Mouse (Mus musculus) midbrain, embryonic 16.5 days (tissue): ENCODE measurements around the gene Galnt16. TPM values are rescaled to one million over a fixed set of nuclear protein-coding genes. Genes with fewer than 3 reads are reported as not detected.

Experiments used
- ATAC-seq: fragments of 200-750 bp; cut with Nextera tagmentation; 2 replicates; pipeline ENCODE4 v1.8.0; 2017; ENCODE audit warnings: moderate TSS enrichment
- H3K27ac ChIP-seq: fragments of 300-500 bp; sonication (generic); 2 replicates; pipeline ENCODE4 v1.5.1; 2014; ENCODE audit warnings: mild to moderate bottlenecking, low read length, mixed read lengths
- H3K27me3 ChIP-seq: fragments of 300-500 bp; sonication (generic); 2 replicates; pipeline ENCODE4 v1.6.1; 2014; ENCODE audit warnings: low read depth, low read length, mixed read lengths; ENCODE audit not compliant: control insufficient read depth, insufficient read depth
- H3K36me3 ChIP-seq: fragments of 300-500 bp; sonication (generic); 2 replicates; pipeline ENCODE4 v1.6.1; 2014; ENCODE audit warnings: mild to moderate bottlenecking, low read length, moderate library complexity, mixed read lengths; ENCODE audit not compliant: control insufficient read depth, insufficient read depth
- H3K4me1 ChIP-seq: fragments of 300-500 bp; sonication (generic); 2 replicates; pipeline ENCODE4 v1.6.1; 2014; ENCODE audit warnings: mild to moderate bottlenecking, low read length, mixed read lengths; ENCODE audit not compliant: control insufficient read depth, insufficient read depth
- H3K4me2 ChIP-seq: fragments of 300-500 bp; sonication (generic); 2 replicates; pipeline ENCODE4 v1.6.1; 2014; ENCODE audit warnings: mild to moderate bottlenecking, low read length, mixed read lengths
- H3K4me3 ChIP-seq: fragments of 300-500 bp; sonication (generic); 2 replicates; pipeline ENCODE4 v1.5.1; 2014; ENCODE audit warnings: low read depth, mild to moderate bottlenecking, low read length, moderate library complexity, mixed read lengths
- H3K9ac ChIP-seq: fragments of 300-500 bp; sonication (generic); 2 replicates; pipeline ENCODE4 v1.6.1; 2014; ENCODE audit warnings: low read depth, low read length, mixed read lengths
- H3K9me3 ChIP-seq: fragments of 300-500 bp; sonication (generic); replicated peaks from 2 replicates; pipeline ENCODE4 v1.6.1; 2014; ENCODE audit warnings: mild to moderate bottlenecking, low read length, mixed read lengths; ENCODE audit not compliant: control insufficient read depth, poor library complexity, severe bottlenecking
- WGBS: fragments of 180-500 bp; shearing (Covaris S2); extraction: QIAGEN DNeasy Blood & Tissue Kit; methylation state at CpG from one replicate; pipeline ENCODE4 v1.1.7; 2014; 5-methylcytosine and 5-hydroxymethylcytosine counted together
- polyA plus RNA-seq: library from polyadenylated mRNA; unstranded; fragments of >200 nt; fragmentation: Nextera tagmentation; extraction: Ambion mirVana; gene quantifications from 2 replicates; pipeline ENCODE4 v1.2.1, GENCODE M21; 2015

The Galnt16 gene
- polyA plus RNA-seq, 1 experiment from 2014 or later = 43.3 TPM

DNA sequence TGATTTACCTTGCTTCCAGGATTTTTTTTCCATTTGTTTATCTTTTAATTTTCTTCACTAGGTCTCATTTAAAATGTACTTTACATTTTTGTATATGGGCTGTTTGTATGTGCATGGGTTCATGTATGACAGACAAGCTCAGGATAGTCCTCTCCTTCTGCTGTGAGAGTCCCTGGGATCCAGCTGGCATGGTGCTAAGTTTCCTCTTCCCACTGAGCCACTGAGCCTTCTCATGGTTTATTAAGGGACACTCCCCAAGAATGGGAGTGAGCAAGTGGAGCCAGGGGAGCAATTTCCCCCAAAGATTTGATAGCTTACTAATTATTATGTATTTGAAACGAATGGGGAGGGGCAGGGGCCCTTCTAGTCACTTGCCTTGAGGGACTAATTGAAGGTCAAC is 17.6 kb upstream of the Galnt16 start:
- Histone ChIP-seq H3K9me3 (no peaks in the 10 kb centered on the region), H3K4me2 (no peak overlapping the region), H3K27ac (no peak overlapping the region), H3K27me3 (no peaks in the 10 kb centered on the region), H3K4me1 (no peaks in the 10 kb centered on the region), H3K9ac (no peak overlapping the region), H3K4me3 (no peak overlapping the region), H3K36me3 (no peaks in the 10 kb centered on the region)
- 67% methylated on average over 1 of the region's 1 CpGs for WGBS
- no peak for ATAC-seq

DNA sequence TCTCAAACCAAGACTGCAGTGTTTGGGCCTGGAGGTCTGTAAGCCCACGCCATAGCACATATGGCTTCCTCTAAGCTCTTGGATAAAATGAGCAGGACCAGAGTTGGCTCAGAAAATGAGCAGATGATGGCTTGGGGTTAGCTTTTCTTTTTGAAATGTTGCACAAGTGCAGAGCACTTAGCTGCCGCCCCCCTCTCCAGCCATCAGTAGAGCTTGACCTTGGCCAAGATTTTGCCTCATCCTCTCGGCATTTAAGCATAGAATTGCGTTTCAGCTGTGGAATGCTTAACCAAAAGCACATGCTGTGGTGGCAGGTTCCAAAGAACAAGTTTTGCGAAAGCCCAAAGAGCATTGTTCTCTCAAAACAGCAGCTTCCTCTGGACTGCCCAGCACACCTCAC is 13.4 kb upstream of the Galnt16 start:
- no peak for ATAC-seq
- no peaks in the 10 kb centered on the region for H3K4me1 ChIP-seq
- no peaks in the 10 kb centered on the region for H3K9me3 ChIP-seq
- H3K4me3 ChIP-seq = no peak overlapping the region
- WGBS = 86% methylated on average over 5 of the region's 5 CpGs
- no peak overlapping the region for H3K27ac ChIP-seq
- no peaks in the 10 kb centered on the region for H3K27me3 ChIP-seq
- no peak overlapping the region for H3K4me2 ChIP-seq
- H3K36me3 ChIP-seq = no peaks in the 10 kb centered on the region
- no peak overlapping the region for H3K9ac ChIP-seq

DNA sequence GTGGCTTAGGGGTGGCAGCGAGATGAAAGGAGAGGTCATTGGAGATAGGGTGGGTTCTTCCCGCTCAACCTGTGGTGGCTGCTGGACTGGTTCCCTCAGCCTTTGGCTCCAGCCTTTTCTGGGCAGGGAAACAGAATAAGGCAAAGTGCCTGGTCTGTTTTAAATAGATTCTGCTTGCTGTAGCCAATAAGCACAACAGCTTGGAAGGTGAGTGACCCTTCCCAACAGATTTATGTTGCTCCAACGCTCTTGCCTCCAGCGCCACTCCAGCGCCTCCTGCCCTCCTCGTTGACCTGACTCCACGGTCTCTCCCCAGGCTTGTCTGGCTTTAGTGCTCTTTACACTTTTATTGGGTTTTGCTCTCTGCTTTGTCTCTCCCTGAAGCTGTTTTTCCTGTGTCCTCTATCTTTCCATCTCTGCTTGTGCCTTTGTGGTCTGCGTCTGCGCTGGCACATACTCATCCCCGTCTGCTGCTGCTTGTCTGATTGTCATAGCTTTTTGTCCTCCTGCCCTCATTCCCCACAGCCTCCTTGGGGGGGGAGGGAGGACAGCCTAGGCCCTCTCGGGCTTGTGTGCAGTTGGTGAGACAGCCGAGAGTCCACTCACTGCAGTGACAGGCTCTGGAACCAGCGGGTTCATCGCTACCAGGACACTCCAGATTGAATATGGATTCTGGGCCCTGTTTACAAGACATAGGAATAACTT is 10.9 kb upstream of the Galnt16 start:
- Histone ChIP-seq H3K4me3 (no peak overlapping the region), H3K4me1 (no peaks in the 10 kb centered on the region), H3K36me3 (no peaks in the 10 kb centered on the region), H3K4me2 (no peak overlapping the region), H3K9me3 (no peaks in the 10 kb centered on the region), H3K27me3 (no peaks in the 10 kb centered on the region), H3K9ac (no peak overlapping the region), H3K27ac (no peak overlapping the region)
- ATAC-seq = no peak
- WGBS = 55% methylated on average over 14 of the region's 14 CpGs

DNA sequence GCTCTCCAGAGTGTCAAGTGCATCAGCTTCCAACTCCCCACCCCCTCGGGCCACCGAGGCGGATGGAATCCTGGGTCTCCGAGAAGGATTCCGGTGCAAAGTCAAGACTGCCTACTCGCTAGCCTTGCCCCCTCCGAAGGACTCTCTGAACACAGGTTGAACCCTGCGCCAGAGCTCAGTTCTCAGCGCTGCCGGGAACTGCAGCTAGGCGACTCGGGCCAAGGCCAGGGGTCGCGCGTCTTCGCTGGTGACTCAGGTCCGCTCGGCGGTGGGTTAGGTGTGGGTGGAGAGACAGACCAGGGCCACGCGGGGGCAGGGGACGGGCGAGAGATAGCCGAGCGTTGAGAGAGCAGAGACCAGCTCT is 298 bp downstream of the Galnt16 start:
- H3K27me3 ChIP-seq = peaks cover 5% of the 10 kb centered on the region
- peak overlapping the region; percentile 74 for H3K4me2 ChIP-seq
- peaks cover 12% of the 10 kb centered on the region for H3K4me1 ChIP-seq
- H3K9me3 ChIP-seq = no peaks in the 10 kb centered on the region
- peak; percentile 56; the same call in 1 of the 2 replicates for ATAC-seq
- H3K9ac ChIP-seq = peak overlapping the region; percentile 80
- peak overlapping the region; percentile 92 for H3K27ac ChIP-seq
- WGBS = under 1% methylated on average over 25 of the region's 25 CpGs
- no peaks in the 10 kb centered on the region for H3K36me3 ChIP-seq
- peak overlapping the region; percentile 83 for H3K4me3 ChIP-seq

DNA sequence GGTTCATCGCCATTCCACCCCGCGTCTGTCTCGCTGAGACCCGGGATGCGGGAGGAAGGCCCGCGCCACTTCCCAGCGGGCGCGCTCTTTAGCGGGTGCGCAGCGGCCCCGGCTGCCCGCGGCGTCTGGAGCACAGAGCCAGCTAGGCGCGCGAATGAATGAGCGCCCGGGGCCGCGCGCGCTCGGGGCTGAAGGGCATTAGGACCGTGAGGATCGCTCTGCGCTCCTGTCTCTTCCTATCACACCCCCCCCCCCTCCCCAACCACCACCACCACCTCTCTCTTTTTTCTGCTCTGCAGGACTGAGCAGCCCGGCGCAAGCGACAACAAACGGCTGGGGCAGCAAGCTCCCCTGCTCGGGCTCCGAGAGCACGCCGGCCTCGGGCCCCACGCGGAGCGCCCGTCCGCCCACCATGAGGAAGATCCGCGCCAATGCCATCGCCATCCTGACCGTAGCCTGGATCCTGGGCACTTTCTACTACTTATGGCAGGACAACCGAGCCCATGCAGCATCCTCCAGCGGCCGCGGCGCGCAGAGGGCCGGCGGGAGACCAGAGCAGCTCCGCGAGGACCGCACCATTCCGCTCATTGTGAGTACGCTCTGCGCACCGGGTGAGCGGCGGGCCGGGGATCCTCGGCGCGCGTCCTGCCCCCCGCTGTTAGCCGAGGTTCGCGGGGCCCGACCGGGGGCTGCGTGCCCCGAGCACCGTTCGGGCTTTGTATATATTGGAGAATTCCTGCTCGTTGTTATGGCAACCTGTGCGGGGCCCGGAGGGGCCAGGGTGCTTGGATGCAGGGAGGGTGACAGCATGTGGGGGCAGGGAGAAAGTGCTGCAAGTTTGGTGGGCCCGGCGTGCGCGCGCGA is 912 bp downstream of the Galnt16 start:
- Histone ChIP-seq H3K4me2 (peak overlapping the region; percentile 74), H3K9ac (peak overlapping the region; percentile 80), H3K9me3 (no peaks in the 10 kb centered on the region), H3K4me3 (peak overlapping the region; percentile 83), H3K27me3 (peaks cover 5% of the 10 kb centered on the region), H3K4me1 (peaks cover 16% of the 10 kb centered on the region), H3K27ac (peak overlapping the region; percentile 92), H3K36me3 (no peaks in the 10 kb centered on the region)
- WGBS = under 1% methylated on average over 90 of the region's 90 CpGs
- ATAC-seq = peak; percentile 88

DNA sequence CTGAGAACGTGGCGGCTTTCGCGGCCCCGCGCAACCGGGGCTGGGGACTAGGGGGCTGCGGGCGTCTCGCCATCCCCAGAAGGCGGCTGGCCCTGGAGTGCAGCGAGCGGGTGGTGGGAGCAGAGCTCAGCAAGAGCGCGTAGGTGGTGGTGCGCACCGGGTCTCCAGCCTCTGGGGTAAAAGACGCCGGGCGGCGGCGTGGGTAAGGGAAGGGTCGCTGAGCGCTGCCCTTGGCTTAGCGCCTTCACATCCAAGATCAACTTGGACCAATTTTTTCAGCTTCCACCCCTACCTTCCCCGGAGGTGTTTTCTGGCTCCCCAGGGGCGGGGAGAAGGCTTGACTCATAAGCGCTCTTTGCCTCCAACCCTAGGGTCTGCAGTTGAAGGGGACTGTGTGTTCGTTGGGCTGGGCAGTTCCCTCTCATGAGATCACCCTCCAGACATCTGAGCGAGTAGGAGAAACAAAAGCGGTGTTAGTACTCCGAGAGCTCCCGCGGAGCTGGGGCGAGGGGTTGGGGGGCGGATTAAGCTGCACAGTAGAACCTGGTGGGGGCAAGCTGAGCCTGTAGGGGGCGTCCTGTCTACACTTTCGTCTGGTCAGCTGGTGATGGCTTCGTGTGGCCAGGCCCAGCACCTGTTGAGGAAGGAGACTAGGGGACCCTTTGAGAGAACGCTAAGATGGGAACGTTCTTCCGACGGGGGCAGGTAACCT is 1.7 kb downstream of the Galnt16 start:
- Histone ChIP-seq H3K27me3 (peaks cover 5% of the 10 kb centered on the region), H3K9ac (peak overlapping the region; percentile 80), H3K9me3 (no peaks in the 10 kb centered on the region), H3K36me3 (no peaks in the 10 kb centered on the region), H3K4me2 (peak overlapping the region; percentile 74), H3K4me3 (peak overlapping the region; percentile 83), H3K4me1 (peaks cover 20% of the 10 kb centered on the region), H3K27ac (peak overlapping the region; percentile 92)
- WGBS = under 1% methylated on average over 43 of the region's 43 CpGs
- peak; percentile 33 for ATAC-seq

DNA sequence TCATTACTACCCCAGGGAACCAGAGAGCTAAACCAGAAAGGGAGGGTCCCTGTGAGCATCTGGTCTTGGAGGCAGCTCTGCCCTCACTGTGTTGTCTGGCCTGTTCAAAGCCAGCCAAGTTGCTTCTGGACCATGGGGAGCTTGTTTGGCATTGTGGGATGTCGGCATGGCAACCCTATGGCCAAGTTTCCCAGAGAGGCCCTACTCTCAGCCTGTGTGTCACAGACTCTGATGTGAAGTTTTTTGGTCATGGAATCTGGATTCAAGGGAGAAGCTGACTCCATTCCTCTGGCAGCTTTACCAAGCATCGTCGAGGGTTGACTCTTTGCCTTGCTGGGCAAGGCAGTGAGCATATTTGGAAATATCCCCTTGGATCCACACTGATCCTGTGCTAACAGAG is 3.9 kb downstream of the Galnt16 start:
- H3K4me1 ChIP-seq = peaks cover 28% of the 10 kb centered on the region
- WGBS = 67% methylated on average over 3 of the region's 3 CpGs
- no peak overlapping the region for H3K4me3 ChIP-seq

DNA sequence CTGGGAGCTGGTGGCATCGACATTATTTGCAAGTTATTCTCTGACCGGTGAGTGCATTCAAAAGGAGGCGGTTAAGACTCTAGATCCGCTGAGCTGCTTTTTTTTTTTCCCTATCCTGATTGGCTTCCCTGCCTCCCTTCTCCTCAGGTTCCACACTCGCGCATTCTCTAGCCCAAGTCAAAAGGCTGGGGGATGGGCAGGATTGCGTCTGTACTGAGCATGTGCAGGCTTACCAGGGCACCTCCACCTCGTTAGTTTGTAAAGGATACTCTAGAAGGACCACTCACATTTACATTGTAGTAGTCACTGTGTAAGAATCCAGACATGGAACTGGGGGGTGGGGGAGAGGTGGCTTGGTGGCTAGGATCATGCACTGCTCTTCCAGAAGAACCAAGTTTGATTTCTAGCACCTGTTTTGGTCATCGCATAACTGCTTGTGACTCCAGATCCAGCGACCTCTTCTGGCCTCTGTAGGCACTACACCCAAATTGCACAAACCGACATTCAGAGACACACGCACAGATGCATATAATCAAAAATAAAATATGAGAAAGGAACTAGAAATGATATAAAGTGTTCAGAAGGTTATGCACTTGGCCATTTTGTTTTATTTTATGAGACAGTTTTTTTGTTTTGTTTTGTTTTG is 6.3 kb downstream of the Galnt16 start:
- H3K4me3 ChIP-seq = no peak overlapping the region
- H3K9ac ChIP-seq = no peak overlapping the region
- no peak overlapping the region for H3K4me2 ChIP-seq
- H3K36me3 ChIP-seq = no peaks in the 10 kb centered on the region
- no peak for ATAC-seq
- H3K9me3 ChIP-seq = no peaks in the 10 kb centered on the region
- WGBS = 28% methylated on average over 12 of the region's 12 CpGs
- peaks cover 30% of the 10 kb centered on the region for H3K4me1 ChIP-seq
- H3K27ac ChIP-seq = no peak overlapping the region
- no peaks in the 10 kb centered on the region for H3K27me3 ChIP-seq

More for the DNA sequence above, 3.9 kb downstream of the Galnt16 start:
- no peak overlapping the region for H3K4me2 ChIP-seq
- H3K27me3 ChIP-seq = no peaks in the 10 kb centered on the region
- H3K36me3 ChIP-seq = no peaks in the 10 kb centered on the region
- H3K9ac ChIP-seq = no peak overlapping the region
- 0 out of 2 replicates have a peak overlapping the region, but pooled peaks have one; percentile 35 for H3K27ac ChIP-seq
- no peak for ATAC-seq
- no peaks in the 10 kb centered on the region for H3K9me3 ChIP-seq
